Mouse (Mus musculus) cerebellum, postnatal 25 days (tissue): ENCODE data around the gene Asphd2.

Source experiments
- DNase-seq, 2 experiments: peaks; one replicate each; pipeline ENCODE4 v3.0.0; 2021; ENCODE audit warnings: mixed read lengths in 2 of 2

The Asphd2 gene

GRCm38 (mm10) chr5:112389352-112389751, 5.3 kb downstream of the Asphd2 start:
- peak in 1 of 2 experiments; percentile 27 for DNase-seq

- no peak for DNase-seq
These were observed 8.7 kb downstream of the Asphd2 start for GRCm38 (mm10) chr5:112385973-112386372.

GRCm38 (mm10) chr5:112384805-112385472, 9.7 kb downstream of the Asphd2 start:
- no peak for DNase-seq

GRCm38 (mm10) chr5:112382641-112383330, 11.9 kb downstream of the Asphd2 start:
- DNase-seq, result peak; percentile 54 to 58

- no peak for DNase-seq
These were observed 12.6 kb downstream of the Asphd2 start for GRCm38 (mm10) chr5:112382042-112382441.

GRCm38 (mm10) chr5:112381154-112381553, 13.5 kb downstream of the Asphd2 start:
- no peak for DNase-seq

DNA sequence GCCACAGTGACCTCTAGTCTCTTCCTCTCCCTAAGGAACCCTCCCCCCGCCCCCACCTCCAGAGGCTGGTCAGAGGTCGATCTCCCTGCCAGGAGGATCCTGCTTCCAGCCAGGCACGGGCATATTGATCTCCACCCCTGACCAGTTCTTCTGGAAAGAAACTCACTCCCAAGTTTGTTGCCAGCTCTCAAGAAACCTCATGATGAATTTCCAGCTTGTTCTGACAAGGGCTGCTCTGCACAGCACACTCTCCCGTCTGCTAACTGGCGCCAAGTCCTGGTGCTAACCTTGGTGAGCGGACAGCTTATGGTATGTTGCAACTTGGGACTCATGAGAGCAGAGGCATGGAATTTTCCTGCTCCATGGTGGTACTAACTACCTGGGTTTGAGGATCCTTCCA, 15.9 kb downstream of the Asphd2 start:
- DNase-seq, result no peak

DNA sequence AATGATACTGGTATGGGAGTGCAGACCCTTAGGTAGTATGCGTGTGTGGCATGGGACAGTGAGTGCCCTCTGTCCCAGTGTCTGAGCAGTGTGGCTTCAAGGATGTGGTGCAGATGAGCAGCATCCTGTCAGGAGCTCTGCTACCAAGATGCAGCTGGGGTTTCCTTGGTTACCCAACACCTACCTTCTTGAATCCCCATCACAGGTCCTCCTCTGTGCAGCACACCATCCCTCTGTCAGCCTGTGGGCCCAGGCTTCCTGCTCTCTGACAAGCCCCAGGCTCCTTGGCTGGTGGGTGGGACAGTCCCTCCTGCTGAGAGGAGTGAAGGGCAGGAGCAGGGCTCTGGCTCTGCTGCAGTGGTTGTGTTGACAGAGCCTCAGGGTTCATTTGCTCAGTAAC, 17.3 kb downstream of the Asphd2 start:
- DNase-seq, result no peak

- no peak for DNase-seq
These were observed 18.6 kb downstream of the Asphd2 start for GRCm38 (mm10) chr5:112376111-112376510.

DNA sequence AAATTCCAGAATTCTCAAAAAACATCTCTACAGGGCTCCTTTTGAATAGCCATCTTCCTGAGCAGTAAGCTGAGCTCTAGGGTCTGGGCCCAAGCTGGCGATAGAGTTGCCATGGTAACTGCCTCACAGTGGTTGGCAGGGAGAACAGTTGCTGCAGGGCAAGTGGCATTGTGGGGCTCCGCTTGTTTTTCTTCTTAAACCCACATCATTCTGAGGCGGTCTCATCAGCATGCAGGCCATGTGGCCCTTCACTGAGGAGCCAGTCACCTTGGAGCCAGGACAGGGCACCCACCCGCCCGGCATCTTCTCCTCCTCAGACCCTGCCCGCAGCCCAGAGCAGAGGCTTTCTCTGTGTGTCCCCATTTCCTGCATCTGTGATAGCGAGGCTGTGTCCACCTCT, 22.7 kb downstream of the Asphd2 start:
- peak; percentile 70 to 78 for DNase-seq

DNA sequence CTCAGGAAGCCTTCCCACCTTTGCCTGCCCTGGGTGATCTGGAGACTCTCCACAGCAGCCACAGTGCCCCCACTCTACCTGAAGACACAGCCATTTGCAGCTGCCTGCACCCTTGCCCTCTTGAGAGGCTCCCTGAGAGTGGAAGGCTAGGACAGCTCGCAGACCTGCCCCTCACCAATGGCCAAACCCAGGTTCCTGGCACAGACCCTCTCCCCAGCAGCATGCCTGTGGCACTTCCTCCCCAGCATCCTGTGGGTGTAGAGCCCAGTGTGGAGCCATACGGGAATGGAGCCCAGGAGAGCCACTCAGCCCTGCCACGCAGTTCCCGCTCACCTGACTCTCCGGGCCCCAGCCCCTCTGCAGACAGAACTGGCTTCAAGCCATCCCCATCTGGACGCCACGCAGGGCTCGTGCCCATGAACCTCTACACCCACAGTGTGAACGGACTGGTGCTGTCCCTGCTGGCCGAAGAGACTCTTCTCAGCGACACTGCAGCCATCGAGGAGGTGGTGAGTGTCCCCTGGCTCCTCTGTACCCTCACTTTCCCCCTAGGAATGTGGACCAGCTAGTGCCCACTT, 24.3 kb downstream of the Asphd2 start:
- peak; percentile 56 to 61 for DNase-seq

DNA sequence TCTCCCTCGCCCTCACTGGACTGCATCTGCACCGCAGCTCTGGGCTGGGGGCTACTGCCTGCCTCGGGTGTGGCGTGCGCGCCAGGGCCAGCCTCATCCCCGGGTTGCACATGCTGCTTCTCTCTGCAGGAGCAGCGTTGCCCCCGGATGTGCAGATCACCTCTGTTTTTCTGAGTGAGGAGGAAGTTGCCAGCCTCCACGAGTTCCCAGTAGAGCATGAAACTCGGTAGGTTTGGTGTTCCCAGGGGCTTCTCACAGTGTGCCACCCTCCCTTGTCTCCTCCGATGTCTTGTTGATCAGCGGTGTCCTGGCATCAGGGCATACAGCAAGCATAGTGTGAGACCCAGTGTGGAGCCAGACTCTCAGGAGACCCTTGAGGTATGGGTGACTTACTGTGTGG, 25.3 kb downstream of the Asphd2 start:
- DNase-seq, result no peak

DNA sequence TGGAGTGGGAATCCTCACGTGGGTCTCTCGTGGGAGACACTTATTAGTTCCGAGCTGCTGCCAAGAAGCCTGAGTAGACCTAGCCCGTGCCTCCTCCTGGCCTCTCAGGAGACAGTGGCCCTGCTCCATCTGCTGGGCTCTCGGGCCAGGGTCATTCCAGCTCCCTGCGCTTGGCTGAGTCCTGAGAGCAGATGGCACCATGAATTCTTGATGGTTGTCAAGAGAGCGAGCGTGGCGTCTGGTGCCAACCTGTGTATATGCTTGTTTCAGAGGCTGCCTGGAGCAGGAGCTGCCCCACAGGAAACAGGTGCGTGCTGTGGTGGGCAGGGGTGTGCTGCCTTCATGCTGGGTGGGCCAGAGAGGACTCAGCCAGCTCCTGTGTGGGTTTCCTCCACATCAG, 26.0 kb downstream of the Asphd2 start:
- peak; percentile 92 for DNase-seq

DNA sequence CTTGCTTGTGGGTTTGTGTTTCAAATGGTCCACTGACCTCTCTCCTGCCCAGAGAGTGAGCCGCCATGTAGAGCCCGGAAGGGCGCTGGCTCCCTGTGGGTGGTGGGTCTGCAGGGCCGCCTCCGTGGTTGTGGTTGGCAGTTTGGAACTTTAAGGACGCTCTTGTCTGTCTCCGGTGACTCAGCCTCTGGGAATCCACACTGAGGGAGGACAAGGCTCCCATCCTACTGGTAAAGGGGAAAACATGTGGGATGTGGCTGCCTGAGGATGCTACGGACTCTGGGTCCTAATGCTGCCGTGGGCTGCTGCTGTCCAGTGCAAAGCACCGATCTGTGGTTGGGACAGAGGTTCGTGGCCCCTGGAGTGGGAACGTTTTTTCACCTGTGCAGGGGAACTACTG, 26.7 kb downstream of the Asphd2 start:
- no peak for DNase-seq

DNA sequence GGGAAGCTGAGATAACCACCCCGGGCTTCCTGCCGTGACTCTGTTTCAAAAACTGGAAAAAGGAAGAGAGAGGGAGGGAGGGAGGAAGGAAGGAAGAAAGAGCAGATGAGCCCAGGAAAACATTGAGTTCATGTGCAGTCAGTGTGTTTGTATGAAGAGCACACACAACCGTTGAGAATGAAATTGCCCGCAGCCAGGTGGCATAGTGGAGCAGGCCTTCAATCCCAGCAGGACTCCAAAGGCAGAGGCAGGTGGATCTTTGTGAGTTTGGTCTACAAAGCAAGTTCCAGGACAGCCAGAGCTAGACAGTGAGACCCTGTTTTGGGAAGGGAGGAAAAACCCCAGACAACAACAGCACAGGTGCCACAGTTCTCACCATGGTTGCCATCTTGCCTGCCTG, 27.3 kb downstream of the Asphd2 start:
- DNase-seq, result no peak

- peak in 1 of 2 experiments; percentile 9 for DNase-seq
These were observed 27.8 kb downstream of the Asphd2 start for GRCm38 (mm10) chr5:112366879-112367278.

DNA sequence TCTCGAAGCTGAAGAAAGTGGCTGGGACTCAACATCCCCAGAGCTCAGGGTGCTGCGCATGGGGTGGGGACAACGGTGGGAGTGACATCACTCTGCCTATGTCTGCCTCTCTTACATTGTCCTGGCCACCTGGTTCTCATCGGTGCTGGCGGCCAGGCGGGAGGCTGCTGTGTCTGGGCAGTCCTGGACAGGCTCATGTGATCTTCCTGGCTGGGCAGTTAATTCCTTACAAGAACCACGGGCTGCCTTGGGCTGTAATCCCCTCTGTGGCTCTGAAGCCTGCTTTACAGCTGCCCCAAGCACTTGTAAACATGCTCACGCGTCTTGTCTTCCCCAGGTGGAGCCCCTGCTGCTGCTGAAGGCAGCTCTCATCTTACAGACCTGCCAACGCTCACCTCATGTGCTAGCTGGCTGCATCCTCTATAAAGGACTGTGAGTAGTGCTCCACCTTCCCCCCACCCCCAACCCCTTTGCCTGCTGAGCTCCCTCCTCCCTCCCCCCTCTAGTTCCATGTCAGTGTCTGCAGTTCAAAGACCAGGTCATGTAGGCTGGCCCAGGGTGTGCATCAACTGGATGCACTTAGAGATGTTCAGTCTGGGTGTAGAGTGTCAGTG, 30.4 kb downstream of the Asphd2 start:
- peak in 1 of 2 experiments; percentile 7 for DNase-seq

- no peak for DNase-seq
These were observed 34.6 kb downstream of the Asphd2 start for GRCm38 (mm10) chr5:112360077-112360476.

- no peak for DNase-seq
These were observed 35.1 kb downstream of the Asphd2 start for GRCm38 (mm10) chr5:112359520-112359919.

DNA sequence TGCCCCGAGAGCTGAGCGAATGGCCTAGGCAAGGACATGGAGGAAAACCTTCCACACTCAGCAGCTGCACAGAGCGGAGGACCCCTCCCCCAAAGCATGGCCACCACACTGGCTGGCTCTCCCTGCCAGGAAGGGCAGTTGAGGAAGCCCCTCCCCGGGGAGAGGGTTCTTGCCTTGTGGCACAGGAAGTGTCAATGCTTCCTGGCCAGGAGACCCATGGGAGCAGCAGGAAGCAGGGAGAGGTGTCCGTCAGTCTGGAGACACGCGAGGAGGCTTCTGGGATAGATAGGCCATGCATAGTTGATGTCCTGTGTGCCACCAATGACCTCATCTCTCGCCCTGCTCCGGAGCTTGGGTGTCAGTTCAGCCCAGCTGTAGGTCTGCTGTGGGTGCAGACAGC, 38.3 kb downstream of the Asphd2 start:
- DNase-seq, result peak in 1 of 2 experiments; percentile 8

DNA sequence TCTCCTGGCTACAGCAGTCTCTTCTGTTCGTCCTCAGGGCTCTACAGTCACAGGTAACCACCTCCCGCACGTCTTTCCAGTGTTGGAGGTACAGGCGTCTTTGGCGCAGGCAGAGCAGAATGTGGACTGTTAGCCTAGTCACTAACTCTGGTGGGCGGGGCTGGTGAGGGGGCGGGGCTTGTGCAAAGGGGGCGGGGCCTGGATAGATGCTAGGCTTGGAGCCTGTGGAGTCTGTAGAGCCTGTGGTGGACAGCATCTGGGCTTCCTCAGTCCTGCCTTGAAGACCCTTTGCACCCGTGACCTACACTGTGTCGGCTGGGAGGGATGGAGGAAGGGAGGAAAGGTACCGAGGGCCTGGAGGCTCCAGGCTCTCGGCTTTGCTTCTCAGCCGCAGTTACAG, 38.8 kb downstream of the Asphd2 start, which contains the start of gene Gm6583:
Gene Gm6583 (minus strand): TSS at position 124 of the 400 bp plus-strand sequence.
- DNase-seq, result peak in 1 of 2 experiments; percentile 9

DNA sequence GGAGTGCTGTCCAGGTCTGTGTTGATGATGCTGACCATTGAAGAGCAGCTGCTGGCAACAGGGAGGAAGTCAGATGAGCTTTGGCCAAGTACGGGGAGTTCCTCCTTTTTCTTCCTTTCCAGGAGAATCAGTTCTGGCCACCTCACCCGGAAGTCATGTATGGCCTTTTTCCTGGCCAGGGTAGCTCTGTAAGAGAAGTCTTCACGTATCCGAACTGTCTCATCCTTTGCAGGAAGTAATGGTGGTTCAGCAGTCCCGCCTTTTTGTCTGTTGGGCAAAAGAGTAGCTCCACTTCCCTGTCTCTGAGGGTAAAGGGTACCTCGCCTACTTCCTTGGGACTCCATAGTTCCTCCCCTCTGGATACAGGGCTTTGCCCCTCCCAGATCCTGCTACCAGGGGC, 39.2 kb downstream of the Asphd2 start:
- DNase-seq, result no peak

- DNase-seq, result peak in 1 of 2 experiments; percentile 43
These were observed 45.5 kb downstream of the Asphd2 start for GRCm38 (mm10) chr5:112349169-112349568.
